Comparison of ENCODE assay signal across 24 mouse cellular contexts in the genomic region with DNA sequence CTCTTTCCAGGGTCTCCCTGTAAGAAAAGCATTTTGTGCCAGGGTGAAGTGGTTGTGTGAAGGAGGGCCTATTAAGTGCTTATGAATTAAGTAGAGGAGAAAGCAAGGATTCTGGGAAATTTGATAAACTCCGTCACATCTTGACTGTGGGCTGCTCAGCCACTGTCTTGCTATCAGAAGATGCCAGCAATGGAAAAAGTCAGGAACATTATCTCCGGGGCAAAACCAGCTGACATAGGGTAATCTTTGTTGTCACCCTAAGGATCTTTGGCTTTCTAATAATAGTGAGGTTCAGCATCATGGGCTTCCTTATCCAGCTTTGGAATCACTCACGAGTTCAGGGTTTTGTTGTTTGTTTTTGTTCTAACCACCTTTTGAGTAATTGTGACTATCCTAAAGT. TPM values are rescaled to one million over a fixed set of nuclear protein-coding genes. Genes with fewer than 3 reads are reported as not detected.
A peak's percentile ranks its signal among the peaks of the same experiment; 100 is the strongest.
DNase-seq lines count a peak whose midpoint lies in the region; ATAC-seq lines count a peak whose summit lies in the region.
"Had no signal": no experiment of that assay in that cellular context is flagged by ENCODE, and none has a peak within 500 bp of the region (broad histone marks: within the 10 kb centered on the region; RNA-seq: fewer than 3 reads in every experiment).

No protein-coding gene starts in this region.

- H3K9me3 ChIP-seq in forebrain, embryonic 15.5 days: no peaks in the 10 kb centered on the region
- no peaks in the 10 kb centered on the region for H3K9me3 ChIP-seq in forebrain, embryonic 11.5 days (ENCODE audit: control insufficient read depth, low read length)
- H3K9me3 ChIP-seq: heart, embryonic 12.5 days had no signal

- WGBS in forebrain, embryonic 15.5 days: 64% methylated on average over 3 of the region's 3 CpGs
- 71% methylated on average over 3 of the region's 3 CpGs for WGBS in forebrain, embryonic 11.5 days

- H3K9ac ChIP-seq in forebrain, embryonic 15.5 days (replicated peaks): no peak overlapping the region
- H3K9ac ChIP-seq in forebrain, embryonic 11.5 days (ENCODE audit: low read length): no peak overlapping the region
- H3K9ac ChIP-seq: heart, embryonic 12.5 days; lung, embryonic 14.5 days had no signal

- H3K4me2 ChIP-seq in forebrain, embryonic 15.5 days (replicated peaks): no peak overlapping the region
- H3K4me2 ChIP-seq in forebrain, embryonic 11.5 days (ENCODE audit: low read depth, low read length, severe bottlenecking): no peak overlapping the region
- H3K4me2 ChIP-seq: lung, embryonic 14.5 days had no signal

- no peaks in the 10 kb centered on the region for H3K36me3 ChIP-seq in forebrain, embryonic 15.5 days
- no peaks in the 10 kb centered on the region for H3K36me3 ChIP-seq in forebrain, embryonic 11.5 days (ENCODE audit: control insufficient read depth, insufficient read depth, low read length)
- H3K36me3 ChIP-seq: heart, embryonic 12.5 days had no signal

- ATAC-seq in forebrain, embryonic 15.5 days (replicated peaks): no peak
- no peak for ATAC-seq in forebrain, embryonic 11.5 days (replicated peaks; ENCODE audit: low FRiP score)
- ATAC-seq in megakaryocyte progenitor cell, adult 5-6 weeks (replicated peaks; ENCODE audit: poor library complexity): peak; percentile 55; the same call in 1 of the 2 replicates
- ATAC-seq: activated CD4-positive, CD25-positive, alpha-beta regulatory T cell, adult 4 months; midbrain, embryonic 16.5 days had no signal

- H3K27me3 ChIP-seq in forebrain, embryonic 15.5 days: peaks cover 10% of the 10 kb centered on the region; the same call in 1 of the 2 replicates
- H3K27me3 ChIP-seq in forebrain, embryonic 11.5 days (ENCODE audit: control insufficient read depth, insufficient read depth, low read length): no peaks in the 10 kb centered on the region
- H3K27me3 ChIP-seq: heart, embryonic 12.5 days; Patski had no signal

- DNase-seq in forebrain, embryonic 11.5 days (ENCODE audit: low spot score): no peak
- peak; percentile 51 for DNase-seq in MEL-GATA-1-ER (ENCODE audit: extremely low read depth, low read depth)
- peak; percentile 63 for DNase-seq in liver
- no peak for DNase-seq in urinary bladder, postnatal 25 days (ENCODE audit: low spot score)
- DNase-seq in left cerebral cortex, postnatal 10 days (ENCODE audit: extremely low spot score in 1 of 2, low spot score in 2 of 2): no peak
- DNase-seq: adrenal gland, postnatal 14 days; cerebellum, adult 9-10 months; gastrocnemius, postnatal 36 days; kidney, adult 18-20 months; kidney, postnatal 14 days; right cerebral cortex, postnatal 14 days; thymus, postnatal 25 days had no signal

- H3K4me3 ChIP-seq in forebrain, embryonic 15.5 days: no peak overlapping the region
- no peak overlapping the region for H3K4me3 ChIP-seq in forebrain, embryonic 11.5 days (ENCODE audit: low read depth, low read length)
- H3K4me3 ChIP-seq: heart, embryonic 12.5 days had no signal

- intact Hi-C loops in left cerebral cortex, postnatal 10 days (cut with DNase I): no loop called here

- peak overlapping the region; percentile 1; the same call in 1 of the 2 replicates for H3K27ac ChIP-seq in forebrain, embryonic 15.5 days (replicated peaks)
- no peak overlapping the region for H3K27ac ChIP-seq in forebrain, embryonic 11.5 days (ENCODE audit: low read depth, low read length)
- H3K27ac ChIP-seq: macrophage had no signal

- peaks cover 14% of the 10 kb centered on the region; the same call in 1 of the 2 replicates for H3K4me1 ChIP-seq in forebrain, embryonic 15.5 days
- no peaks in the 10 kb centered on the region for H3K4me1 ChIP-seq in forebrain, embryonic 11.5 days (replicated peaks; ENCODE audit: control insufficient read depth, insufficient read depth, low read length)

RNA-seq across cellular contexts. Expression of a gene that starts 14.3 kb away (rescaled TPM):
- not detected in 2 replicates for polyA plus RNA-seq in forebrain, embryonic 15.5 days (2015; fragmentation: Nextera tagmentation; extraction: Ambion mirVana)
- polyA plus RNA-seq in forebrain, embryonic 11.5 days (2014; fragmentation: Nextera tagmentation; extraction: Ambion mirVana): not detected in 2 replicates
- not detected in 2 replicates for total RNA-seq in megakaryocyte progenitor cell, adult 5-6 weeks (2015)
- not detected in 2 replicates for total RNA-seq in megakaryocyte progenitor cell, adult 5-6 weeks (2017)
- total RNA-seq in left cerebral cortex, postnatal 10 days (2021): 1 to 10 TPM in 1 of 2 experiments, not detected in 1; 1.3 TPM
- total RNA-seq: adrenal gland, postnatal 14 days; gastrocnemius, postnatal 36 days; hematopoietic stem cell, adult 5-6 weeks; layer of hippocampus, adult 8-10 months had no signal
- polyA plus RNA-seq: activated CD4-positive, CD25-positive, alpha-beta regulatory T cell, adult 4 months; heart, embryonic 12.5 days; limb, embryonic 11.5 days; lung, embryonic 14.5 days; macrophage; midbrain, embryonic 16.5 days; Patski; testis, adult 2 months had no signal

Comparison
In these comparisons a context has a peak if more than half of its experiments do, and no peak if none do; other contexts are left out.
1. DNase-seq: peak in MEL-GATA-1-ER (single experiment) and liver (single experiment); none in forebrain, embryonic 11.5 days (single experiment), urinary bladder, postnatal 25 days (single experiment) and left cerebral cortex, postnatal 10 days (0 of 2).